Mouse (Mus musculus) myocyte (in vitro differentiated cells): ENCODE measurements around the gene Plekha5. TPM values are rescaled to one million over a fixed set of nuclear protein-coding genes. Genes with fewer than 3 reads are reported as not detected.

Experiments
- H3K27me3 ChIP-seq: one replicate; pipeline ENCODE4 v1.6.1; 2011; ENCODE audit not compliant: control insufficient read depth, insufficient read depth, insufficient read length
- H3K36me3 ChIP-seq: one replicate; pipeline ENCODE4 v1.6.1; 2011; ENCODE audit not compliant: control insufficient read depth, insufficient read depth
- H3K4me2 ChIP-seq: one replicate; pipeline ENCODE4 v1.6.1; 2011; ENCODE audit warnings: low read depth, control low read depth
- H3K4me3 ChIP-seq: one replicate; pipeline ENCODE4 v1.5.1; 2011; ENCODE audit warnings: mild to moderate bottlenecking, control low read depth, moderate library complexity
- H3K79me2 ChIP-seq: one replicate; pipeline ENCODE4 v1.6.1; 2011; ENCODE audit not compliant: control insufficient read depth, insufficient read depth
- H3ac ChIP-seq: one replicate; pipeline ENCODE4 v1.6.1; 2011; ENCODE audit not compliant: control insufficient read depth, insufficient read length
- CEBPB ChIP-seq: IDR thresholded peaks from 2 replicates; pipeline ENCODE4 v1.6.1; 2011; ENCODE audit warnings: mild to moderate bottlenecking, moderate library complexity; ENCODE audit not compliant: poor library complexity, insufficient read depth, severe bottlenecking
- E2F4 ChIP-seq: IDR thresholded peaks from one replicate; pipeline ENCODE4 v1.6.1; 2011; ENCODE audit warnings: mild to moderate bottlenecking, control low read depth, moderate library complexity; ENCODE audit not compliant: insufficient read depth
- MAX ChIP-seq: IDR thresholded peaks from one replicate; pipeline ENCODE4 v1.6.1; 2011; ENCODE audit warnings: low read depth, mild to moderate bottlenecking, control low read depth
- MYOD1 ChIP-seq, 3 experiments: IDR thresholded peaks; one replicate each; pipeline ENCODE4 v1.6.1; 2011; ENCODE audit warnings: control low read depth in 2 of 3, low read depth in 2 of 3, mild to moderate bottlenecking in 2 of 3, moderate library complexity in 1 of 3; ENCODE audit not compliant: insufficient read length in 2 of 3, control insufficient read depth in 1 of 3
- MYOG ChIP-seq, 3 experiments: IDR thresholded peaks; one replicate each; pipeline ENCODE4 v1.6.1; 2011; ENCODE audit warnings: control low read depth in 2 of 3, low read depth in 2 of 3, mild to moderate bottlenecking in 2 of 3; ENCODE audit not compliant: insufficient read length in 2 of 3, control insufficient read depth in 1 of 3, insufficient read depth in 1 of 3
- POLR2A ChIP-seq: IDR thresholded peaks from one replicate; pipeline ENCODE4 v1.6.1; 2011; ENCODE audit warnings: low read depth, mild to moderate bottlenecking, control low read depth, moderate library complexity; ENCODE audit not compliant: insufficient read length
- POLR2AphosphoS2 ChIP-seq: IDR thresholded peaks from one replicate; pipeline ENCODE4 v1.6.1; 2011; ENCODE audit warnings: low read depth, control low read depth; ENCODE audit not compliant: insufficient read length
- REST ChIP-seq: IDR thresholded peaks from one replicate; pipeline ENCODE4 v1.6.1; 2011; ENCODE audit warnings: mild to moderate bottlenecking, control low read depth, moderate library complexity; ENCODE audit not compliant: insufficient read depth, insufficient read length
- SRF ChIP-seq: IDR thresholded peaks from one replicate; pipeline ENCODE4 v1.6.1; 2011; ENCODE audit warnings: low read depth; ENCODE audit not compliant: control insufficient read depth, insufficient read length
- TCF12 ChIP-seq: IDR thresholded peaks from one replicate; pipeline ENCODE4 v1.6.1; 2011; ENCODE audit warnings: mild to moderate bottlenecking, control low read depth; ENCODE audit not compliant: poor library complexity, insufficient read depth, severe bottlenecking
- TCF3 ChIP-seq: IDR thresholded peaks from one replicate; pipeline ENCODE4 v1.6.1; 2011; ENCODE audit warnings: low read depth, control low read depth; ENCODE audit not compliant: insufficient read length
- USF1 ChIP-seq: IDR thresholded peaks from one replicate; pipeline ENCODE4 v1.6.1; 2011; ENCODE audit warnings: low read depth, mild to moderate bottlenecking, control low read depth, moderate library complexity
- polyA plus RNA-seq: library from polyadenylated mRNA; unstranded; fragments of >200 nt; fragmentation: generic; extraction: Trizol; gene quantifications from one replicate; pipeline ENCODE4 v1.2.1, GENCODE M21; 2012; ENCODE audit warnings: missing spikeins

The Plekha5 gene
- polyA plus RNA-seq, 1 experiment, result 12.2 TPM

DNA sequence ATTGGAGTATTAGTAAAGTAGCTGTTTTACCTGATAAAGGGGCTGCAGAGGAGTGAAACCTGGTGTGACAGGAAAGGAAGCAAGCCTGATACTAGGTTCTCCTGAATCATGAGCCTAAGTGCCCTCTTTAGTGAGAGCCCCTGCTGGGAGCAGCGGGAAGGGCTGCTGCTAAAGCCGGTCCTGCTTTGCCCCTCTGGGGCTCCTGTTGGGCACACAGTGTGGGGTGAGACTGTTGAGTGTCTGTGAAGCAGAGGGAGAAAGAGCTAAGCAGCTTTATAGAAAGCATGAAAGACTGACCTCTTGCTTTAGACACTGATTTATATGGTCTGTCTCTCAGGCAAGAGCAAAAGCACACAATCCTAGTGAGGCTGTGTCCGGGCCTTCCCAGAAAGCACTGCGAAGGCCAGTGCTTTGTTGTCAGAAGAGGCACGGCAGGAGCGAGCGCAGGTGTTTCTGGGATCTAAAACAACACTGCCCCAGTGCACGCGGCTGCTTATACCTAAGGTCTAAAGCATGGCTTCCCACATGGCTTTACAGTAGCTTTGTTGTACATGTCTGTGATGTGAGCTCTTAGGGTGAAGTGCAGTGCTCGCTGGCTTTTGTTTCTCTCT lies 21.1 kb downstream of the Plekha5 start:
- Histone ChIP-seq H3K27me3 (no peaks in the 10 kb centered on the region), H3K4me2 (no peak overlapping the region), H3ac (no peak overlapping the region), H3K36me3 (no peaks in the 10 kb centered on the region), H3K79me2 (no peaks in the 10 kb centered on the region), H3K4me3 (no peak overlapping the region)
- no peak for TF ChIP-seq TCF12
- no peak for TF ChIP-seq POLR2A
- no peak for TF ChIP-seq E2F4

DNA sequence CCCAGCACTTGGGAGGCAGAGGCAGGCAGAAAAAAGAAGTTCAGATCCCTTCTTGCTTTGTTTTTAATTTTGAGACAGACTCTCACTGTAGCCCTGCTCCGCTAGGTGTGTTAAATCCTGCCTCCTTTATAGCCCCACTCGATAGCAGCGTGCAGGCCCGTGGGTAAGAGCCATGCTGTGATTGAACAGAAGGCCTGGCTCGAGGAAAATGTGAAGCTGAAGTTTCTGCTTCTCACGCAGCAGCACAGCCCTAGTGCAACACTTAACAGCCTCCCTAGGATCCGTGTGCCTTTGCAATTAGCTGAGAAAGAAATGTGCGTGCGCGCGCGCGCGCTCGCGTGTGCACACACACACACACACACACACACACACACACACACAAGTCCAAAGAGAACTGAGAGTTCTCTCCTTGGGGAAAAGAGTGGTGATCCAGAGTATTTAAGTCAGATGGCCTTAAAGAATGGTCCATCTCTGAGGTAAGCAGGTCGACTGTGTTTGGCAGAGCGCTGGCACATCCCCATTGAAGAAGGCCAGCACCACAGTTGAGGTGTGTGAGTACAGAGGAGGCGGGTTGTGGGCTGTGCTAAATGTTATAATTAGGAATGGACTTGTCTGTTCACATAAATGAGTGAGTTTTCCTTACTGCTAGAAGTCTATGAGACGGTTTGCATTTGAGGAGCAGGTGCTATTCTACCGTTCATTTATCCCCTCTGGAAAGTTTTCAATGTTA lies 24.3 kb downstream of the Plekha5 start:
- TF ChIP-seq USF1, result no peak
- TF ChIP-seq TCF12, result no peak
- TF ChIP-seq MAX, result no peak
- no peak for TF ChIP-seq MYOG (IDR thresholded peaks at IDR 0.05; ENCODE audit: control insufficient read depth in 1 of 3, insufficient read depth in 1 of 3, insufficient read length in 2 of 3, low read depth in 2 of 3)
- TF ChIP-seq MYOD1 (IDR thresholded peaks at IDR 0.05; ENCODE audit: control insufficient read depth in 1 of 3, insufficient read length in 2 of 3, low read depth in 2 of 3), result no peak
- no peak for TF ChIP-seq POLR2AphosphoS2
- TF ChIP-seq TCF3, result no peak
- no peak overlapping the region for H3ac ChIP-seq
- no peaks in the 10 kb centered on the region for H3K36me3 ChIP-seq
- H3K79me2 ChIP-seq, result peaks cover 4% of the 10 kb centered on the region
- H3K27me3 ChIP-seq, result no peaks in the 10 kb centered on the region
- H3K4me2 ChIP-seq, result no peak overlapping the region
- H3K4me3 ChIP-seq, result no peak overlapping the region

DNA sequence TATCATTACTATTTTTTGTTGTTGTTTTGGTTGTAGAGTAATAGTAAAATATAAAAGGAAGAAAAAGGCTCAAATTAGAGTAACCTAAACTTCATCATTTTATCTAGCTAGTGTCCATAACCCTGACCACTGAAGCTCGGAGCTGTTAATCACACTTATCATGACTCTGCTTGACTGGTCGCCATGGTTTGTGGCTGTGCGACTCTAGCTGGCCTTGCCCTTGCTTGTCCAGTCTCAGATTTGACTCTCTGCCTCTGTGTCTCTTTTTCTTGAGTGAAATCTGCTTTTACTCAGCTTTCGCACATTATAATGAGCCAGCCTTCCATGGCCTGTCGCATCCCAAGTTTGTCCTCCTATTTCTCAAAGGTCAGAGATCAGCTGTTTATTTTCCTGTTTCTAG lies 26.8 kb downstream of the Plekha5 start:
- no peak overlapping the region for H3ac ChIP-seq
- H3K79me2 ChIP-seq, result peaks cover 7% of the 10 kb centered on the region
- TF ChIP-seq REST (no peak), MAX (no peak), TCF12 (no peak), USF1 (no peak), MYOD1 (IDR thresholded peaks at IDR 0.05; ENCODE audit: control insufficient read depth in 1 of 3, insufficient read length in 2 of 3, low read depth in 2 of 3) (no peak), SRF (no peak), POLR2A (no peak), MYOG (IDR thresholded peaks at IDR 0.05; ENCODE audit: control insufficient read depth in 1 of 3, insufficient read depth in 1 of 3, insufficient read length in 2 of 3, low read depth in 2 of 3) (no peak), CEBPB (no peak), E2F4 (no peak), POLR2AphosphoS2 (no peak), TCF3 (no peak)
- H3K36me3 ChIP-seq, result no peaks in the 10 kb centered on the region
- no peak overlapping the region for H3K4me2 ChIP-seq
- no peaks in the 10 kb centered on the region for H3K27me3 ChIP-seq
- H3K4me3 ChIP-seq, result no peak overlapping the region

DNA sequence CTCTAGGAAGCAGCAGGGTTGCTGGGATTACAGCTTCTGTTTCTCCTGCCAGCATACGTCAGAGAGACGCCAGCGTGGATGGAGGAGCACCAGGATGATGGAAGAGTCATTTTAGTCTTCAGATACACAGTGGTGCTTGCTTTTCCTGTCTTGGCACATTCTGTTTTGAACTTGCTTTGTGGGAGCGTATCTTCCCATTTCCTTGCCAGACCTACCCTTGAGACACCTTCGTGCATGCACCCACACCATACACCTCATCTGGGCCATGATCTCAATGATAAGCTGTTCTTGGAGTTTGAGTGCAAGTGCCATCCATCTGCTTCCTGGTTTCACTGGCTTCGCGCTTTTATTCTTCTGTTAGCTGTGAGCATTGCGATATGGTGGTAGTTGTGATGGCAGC lies 28.9 kb downstream of the Plekha5 start:
- Histone ChIP-seq H3K4me3 (no peak overlapping the region), H3K79me2 (peaks cover 8% of the 10 kb centered on the region), H3K4me2 (no peak overlapping the region), H3K27me3 (no peaks in the 10 kb centered on the region), H3ac (no peak overlapping the region), H3K36me3 (no peaks in the 10 kb centered on the region)
- TF ChIP-seq POLR2AphosphoS2, result no peak
- TF ChIP-seq POLR2A, result no peak

DNA sequence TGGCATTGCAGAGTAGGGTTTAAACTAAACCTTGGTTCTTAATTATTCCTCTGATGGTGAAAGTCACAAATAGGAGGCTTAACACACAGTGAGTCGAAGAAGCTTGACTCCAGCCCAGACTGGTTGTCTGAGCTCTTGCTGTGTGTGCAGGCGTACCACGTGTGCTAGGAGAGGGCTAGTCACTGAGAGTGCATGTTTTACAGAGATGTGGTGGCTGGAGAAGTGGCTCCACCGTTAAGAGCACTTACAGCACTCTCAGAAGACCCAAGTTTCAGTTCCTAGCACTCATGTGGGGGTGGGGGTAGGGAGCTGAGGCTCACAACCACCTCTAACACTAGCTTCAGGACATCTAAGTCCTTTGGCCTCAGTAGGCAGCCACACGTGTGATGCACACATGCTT lies 29.6 kb downstream of the Plekha5 start:
- H3K36me3 ChIP-seq, result no peaks in the 10 kb centered on the region
- TF ChIP-seq MYOG (IDR thresholded peaks at IDR 0.05; ENCODE audit: control insufficient read depth in 1 of 3, insufficient read depth in 1 of 3, insufficient read length in 2 of 3, low read depth in 2 of 3), result no peak
- no peak for TF ChIP-seq USF1
- no peak for TF ChIP-seq REST
- TF ChIP-seq MYOD1 (IDR thresholded peaks at IDR 0.05; ENCODE audit: control insufficient read depth in 1 of 3, insufficient read length in 2 of 3, low read depth in 2 of 3), result no peak
- no peak for TF ChIP-seq SRF
- TF ChIP-seq CEBPB, result no peak
- no peak for TF ChIP-seq TCF3
- no peak for TF ChIP-seq MAX
- no peak for TF ChIP-seq POLR2A
- TF ChIP-seq TCF12, result no peak
- no peak for TF ChIP-seq E2F4
- TF ChIP-seq POLR2AphosphoS2, result no peak
- no peak overlapping the region for H3ac ChIP-seq
- H3K4me2 ChIP-seq, result no peak overlapping the region
- H3K27me3 ChIP-seq, result no peaks in the 10 kb centered on the region
- peaks cover 8% of the 10 kb centered on the region for H3K79me2 ChIP-seq
- H3K4me3 ChIP-seq, result no peak overlapping the region
